Mouse (Mus musculus) brain, adult 2 months (tissue): ENCODE measurements around the gene Fam102a.

Experiments used
- DNase-seq: peaks from one replicate; pipeline ENCODE4 v3.0.0; 2011; ENCODE audit warnings: low read depth, low spot score

Gene Fam102a

GRCm38 (mm10) chr2:32607262-32607947, 72.3 kb downstream of the Fam102a start:
- DNase-seq, result peak; percentile 71

GRCm38 (mm10) chr2:32608141-32608777, 73.1 kb downstream of the Fam102a start:
- peak; percentile 78 for DNase-seq

- no peak for DNase-seq
Measured at GRCm38 (mm10) chr2:32608778-32609435, 73.8 kb downstream of the Fam102a start.

GRCm38 (mm10) chr2:32610610-32611229, 75.6 kb downstream of the Fam102a start:
- DNase-seq, result peak; percentile 67

GRCm38 (mm10) chr2:32612274-32612673, 77.1 kb downstream of the Fam102a start:
- no peak for DNase-seq

- DNase-seq, result no peak
Measured at GRCm38 (mm10) chr2:32617109-32617508, 82.0 kb downstream of the Fam102a start.

GRCm38 (mm10) chr2:32617601-32618000, 82.5 kb downstream of the Fam102a start:
- DNase-seq, result peak; percentile 48

GRCm38 (mm10) chr2:32618051-32618450, 82.9 kb downstream of the Fam102a start:
- DNase-seq, result no peak
